Mouse (Mus musculus) testis, adult 2 months (tissue): Measurements from ENCODE around the gene Atxn3. TPM values are rescaled to one million over a fixed set of nuclear protein-coding genes. Genes with fewer than 3 reads are reported as not detected.

Source experiments
- H3K27ac ChIP-seq: fragments of 200-500 bp; 2 replicates; pipeline ENCODE4 v1.5.1; 2012; ENCODE audit warnings: low read depth, low read length; ENCODE audit not compliant: control insufficient read depth, insufficient read depth
- H3K27me3 ChIP-seq: fragments of 200-500 bp; 2 replicates; pipeline ENCODE4 v1.6.1; 2012; ENCODE audit warnings: mild to moderate bottlenecking, low read length, moderate library complexity; ENCODE audit not compliant: control insufficient read depth, insufficient read depth
- H3K36me3 ChIP-seq: fragments of 200-500 bp; 2 replicates; pipeline ENCODE4 v1.6.1; 2012; ENCODE audit warnings: mild to moderate bottlenecking, low read length; ENCODE audit not compliant: control insufficient read depth, insufficient read depth
- H3K4me1 ChIP-seq: fragments of 200-500 bp; 2 replicates; pipeline ENCODE4 v1.6.1; 2012; ENCODE audit warnings: low read length; ENCODE audit not compliant: control insufficient read depth, insufficient read depth
- H3K4me3 ChIP-seq: fragments of 200-500 bp; 2 replicates; pipeline ENCODE4 v1.5.1; 2012; ENCODE audit warnings: low read depth, mild to moderate bottlenecking, low read length, moderate library complexity, mixed read lengths; ENCODE audit not compliant: control insufficient read depth
- CTCF ChIP-seq: fragments of 200-500 bp; IDR thresholded peaks from 2 replicates; pipeline ENCODE4 v1.5.1; 2012; ENCODE audit warnings: low read depth, mild to moderate bottlenecking, inconsistent platforms, low read length, moderate library complexity; ENCODE audit not compliant: control insufficient read depth, insufficient read depth, insufficient replicate concordance
- POLR2A ChIP-seq: fragments of 200-500 bp; IDR thresholded peaks from 2 replicates; pipeline ENCODE4 v1.6.1; 2012; ENCODE audit warnings: low read depth, mild to moderate bottlenecking, inconsistent platforms, low read length, moderate library complexity; ENCODE audit not compliant: control insufficient read depth
- polyA plus RNA-seq: library from polyadenylated mRNA; depleted of rRNA; stranded (reverse); fragments of >200 nt; gene quantifications from 2 replicates; pipeline ENCODE4 v1.2.3, GENCODE M21; 2012; rRNA removed

Atxn3 gene
- polyA plus RNA-seq, 1 experiment: 187 TPM

DNA sequence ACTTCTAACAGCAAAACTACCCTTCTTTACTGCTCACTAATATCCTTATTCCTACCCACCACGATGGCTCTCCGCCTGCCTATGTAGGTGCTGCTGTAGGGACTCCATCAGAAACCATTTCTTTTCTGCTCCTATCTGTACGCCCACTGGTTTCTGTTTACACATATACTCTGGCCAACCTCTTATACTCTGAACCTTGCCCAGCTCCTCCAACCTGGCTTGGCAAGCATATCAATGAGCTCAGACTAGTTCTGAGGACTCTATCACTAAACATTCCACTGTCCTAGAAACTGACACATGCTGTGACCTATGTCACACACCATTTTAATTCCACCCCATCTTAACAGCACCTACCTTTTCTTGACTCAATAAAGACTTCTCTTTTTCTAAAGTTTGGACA, 68.7 kb downstream of the Atxn3 start:
- H3K4me1 ChIP-seq: no peaks in the 10 kb centered on the region
- H3K27me3 ChIP-seq: no peaks in the 10 kb centered on the region
- no peak overlapping the region for H3K4me3 ChIP-seq
- TF ChIP-seq POLR2A (no peak), CTCF (no peak)
- H3K27ac ChIP-seq: no peak overlapping the region
- H3K36me3 ChIP-seq: peaks cover 3% of the 10 kb centered on the region; the same call in 1 of the 2 replicates

DNA sequence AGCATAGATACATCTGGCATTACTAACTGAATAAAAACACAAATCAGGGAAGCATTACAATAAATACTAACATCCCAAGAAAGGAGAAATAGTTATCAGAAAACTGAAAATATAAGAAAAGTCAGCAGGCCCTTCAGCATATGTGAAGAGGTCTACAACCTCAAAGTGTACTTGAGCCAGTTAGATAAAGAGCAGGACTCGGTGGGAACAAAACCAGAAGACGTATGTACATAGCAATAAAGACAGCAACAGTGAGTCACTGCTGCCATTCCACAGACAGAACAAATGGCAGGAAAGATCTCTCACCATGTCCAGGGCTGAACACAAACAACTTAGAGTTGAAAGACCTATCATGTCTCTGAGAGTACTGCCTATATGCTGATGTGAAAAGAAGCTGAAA, 69.7 kb downstream of the Atxn3 start:
- H3K4me1 ChIP-seq: no peaks in the 10 kb centered on the region
- H3K36me3 ChIP-seq: peaks cover 2% of the 10 kb centered on the region; the same call in 1 of the 2 replicates
- no peak overlapping the region for H3K4me3 ChIP-seq
- no peak overlapping the region for H3K27ac ChIP-seq
- H3K27me3 ChIP-seq: no peaks in the 10 kb centered on the region
- TF ChIP-seq POLR2A: no peak
- TF ChIP-seq CTCF: no peak

- no peak overlapping the region for H3K4me3 ChIP-seq
- H3K36me3 ChIP-seq: peaks cover 1% of the 10 kb centered on the region; the same call in 1 of the 2 replicates
- H3K27ac ChIP-seq: no peak overlapping the region
- TF ChIP-seq POLR2A: no peak
- no peak for TF ChIP-seq CTCF
- no peaks in the 10 kb centered on the region for H3K27me3 ChIP-seq
- no peaks in the 10 kb centered on the region for H3K4me1 ChIP-seq
These were observed 73.1 kb downstream of the Atxn3 start for GRCm38 (mm10) chr12:101884926-101885325.

- Histone ChIP-seq H3K4me3 (no peak overlapping the region), H3K27me3 (no peaks in the 10 kb centered on the region), H3K4me1 (no peaks in the 10 kb centered on the region), H3K27ac (no peak overlapping the region), H3K36me3 (peaks cover 3% of the 10 kb centered on the region)
- TF ChIP-seq CTCF (no peak), POLR2A (no peak)
These were observed 81.7 kb downstream of the Atxn3 start for GRCm38 (mm10) chr12:101876374-101876773.

DNA sequence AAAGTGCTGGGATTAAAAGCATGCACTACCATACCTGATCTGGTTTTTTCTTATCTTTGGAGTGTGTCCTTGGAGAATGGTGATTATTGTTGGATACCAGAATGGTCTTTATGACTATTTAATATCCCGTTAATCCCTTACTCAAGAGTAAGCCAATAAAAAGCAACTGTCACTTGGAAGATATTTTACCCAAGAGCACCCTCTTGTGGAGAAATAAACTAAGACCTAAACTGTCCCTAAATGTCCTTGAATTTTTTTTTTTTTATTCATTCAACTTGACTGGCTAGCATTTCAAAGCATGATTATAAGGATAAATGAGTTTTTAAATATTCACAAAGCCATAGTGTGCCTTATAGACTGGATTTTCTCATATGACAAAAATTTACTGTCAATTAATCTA, 82.9 kb downstream of the Atxn3 start:
- Histone ChIP-seq H3K36me3 (peaks cover 3% of the 10 kb centered on the region), H3K4me3 (no peak overlapping the region), H3K27ac (no peak overlapping the region), H3K4me1 (no peaks in the 10 kb centered on the region), H3K27me3 (no peaks in the 10 kb centered on the region)
- TF ChIP-seq CTCF (no peak), POLR2A (no peak)

Other genes starting within 250 kb of the Atxn3 start
- gene Tc2n, start 239.7 kb downstream of the Atxn3 start, polyA plus RNA-seq: 2.6 and 3.7 TPM in 2 replicates
- gene Fbln5, start 139.2 kb downstream of the Atxn3 start, polyA plus RNA-seq: 7.9 and 8.8 TPM in 2 replicates
- gene Trip11, start 45.0 kb downstream of the Atxn3 start, polyA plus RNA-seq: 3.5 and 4.4 TPM in 2 replicates
- gene Cpsf2, start 17.7 kb upstream of the Atxn3 start, polyA plus RNA-seq: 5.6 and 6.7 TPM in 2 replicates
- 0.19 and 0.32 TPM in 2 replicates for gene Slc24a4, start 170.5 kb upstream of the Atxn3 start, polyA plus RNA-seq